Mouse (Mus musculus) adrenal gland, adult 2 months (tissue): ENCODE data around the gene Exoc6b. TPM values are rescaled to one million over a fixed set of nuclear protein-coding genes. Genes with fewer than 3 reads are reported as not detected.

Source experiments
- DNase-seq: peaks from one replicate; pipeline ENCODE4 v3.0.0; 2021
- polyA plus RNA-seq: library from polyadenylated mRNA; depleted of rRNA; stranded (reverse); fragments of >200 nt; gene quantifications from 2 replicates; pipeline ENCODE4 v1.2.3, GENCODE M21; 2012
- total RNA-seq, 2 experiments: library from RNA; stranded (reverse); gene quantifications; 2 replicates each; pipeline ENCODE4 v1.2.3; 2021

Exoc6b gene
- total and polyA plus RNA-seq, 3 experiments: 7.4 to 45.1 (median 42.8) TPM

DNA sequence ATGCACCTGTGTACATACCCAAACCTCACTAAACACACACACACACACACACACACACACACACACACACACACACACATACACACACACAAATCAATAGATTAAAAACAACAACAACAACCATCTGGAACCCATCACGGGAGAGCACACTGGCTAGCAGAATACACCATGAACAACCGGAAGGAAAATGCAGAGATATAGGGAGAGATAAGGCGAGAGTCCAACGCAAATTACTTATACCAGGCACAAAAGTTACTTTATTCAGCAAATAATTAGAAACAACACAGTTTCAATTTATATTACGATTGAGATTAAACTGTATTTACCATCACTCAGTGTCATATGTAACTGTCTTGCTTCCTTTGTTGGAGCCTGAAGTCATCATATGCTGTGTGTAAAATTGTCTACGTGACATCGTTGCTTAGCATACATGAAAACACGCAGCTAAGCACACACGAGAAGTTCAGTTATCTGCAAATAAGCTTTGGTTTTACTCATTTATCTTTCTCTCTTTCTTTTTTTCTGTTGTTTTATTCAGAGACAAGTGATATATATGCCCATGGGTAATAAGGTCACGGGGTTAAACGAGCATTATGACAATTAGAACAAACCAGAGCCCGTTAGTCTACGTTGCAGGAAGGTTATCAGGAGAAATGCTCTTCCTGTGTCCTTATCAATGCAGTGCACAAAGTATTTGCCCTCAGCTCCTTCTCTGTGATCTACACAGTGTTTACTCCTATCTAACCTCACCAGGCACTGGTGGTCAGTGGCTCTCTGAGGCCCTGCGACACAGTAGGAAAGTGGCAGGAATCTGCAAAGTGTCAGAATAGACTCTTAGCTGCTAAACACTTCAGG is 186.4 kb downstream of the Exoc6b start:
- DNase-seq: no peak

DNA sequence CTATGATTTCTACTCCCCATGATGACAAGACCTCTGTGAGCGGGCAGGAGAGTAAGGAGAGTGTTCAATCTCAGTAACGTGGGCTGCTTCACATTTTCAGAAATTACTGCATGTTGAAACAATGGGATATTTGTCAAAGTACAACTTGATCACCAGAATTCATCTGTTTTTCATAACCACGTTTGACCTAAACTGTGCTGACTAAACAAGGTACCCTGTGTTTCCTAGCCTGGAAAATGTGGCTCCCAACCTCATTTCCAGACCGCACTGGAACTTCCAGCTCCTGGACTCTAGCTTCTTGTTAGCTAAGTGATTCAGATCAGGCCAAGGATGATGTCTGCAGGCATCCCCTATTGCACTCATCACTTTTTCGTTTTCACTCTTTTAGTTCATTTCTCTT is 193.4 kb downstream of the Exoc6b start:
- no peak for DNase-seq

DNA sequence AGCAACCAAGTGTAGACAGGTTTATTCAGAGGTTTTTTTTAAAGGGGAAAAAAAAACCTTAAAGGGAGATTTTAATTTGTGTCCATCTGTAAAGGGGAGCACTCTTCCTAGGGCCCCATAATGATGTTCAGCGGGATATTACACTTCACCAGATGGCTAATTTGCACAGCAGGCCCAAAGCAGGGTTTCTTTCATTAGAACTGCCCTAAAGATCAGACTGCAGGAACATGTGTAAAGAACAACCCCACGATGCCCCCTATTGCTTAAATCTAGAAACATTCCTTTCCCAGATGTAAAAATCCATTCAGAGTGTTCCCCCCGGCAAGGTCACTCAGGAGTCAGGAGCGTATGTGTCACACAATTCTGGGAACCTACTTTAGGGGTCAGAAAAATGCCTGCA is 202.2 kb downstream of the Exoc6b start:
- peak; percentile 41 for DNase-seq

DNA sequence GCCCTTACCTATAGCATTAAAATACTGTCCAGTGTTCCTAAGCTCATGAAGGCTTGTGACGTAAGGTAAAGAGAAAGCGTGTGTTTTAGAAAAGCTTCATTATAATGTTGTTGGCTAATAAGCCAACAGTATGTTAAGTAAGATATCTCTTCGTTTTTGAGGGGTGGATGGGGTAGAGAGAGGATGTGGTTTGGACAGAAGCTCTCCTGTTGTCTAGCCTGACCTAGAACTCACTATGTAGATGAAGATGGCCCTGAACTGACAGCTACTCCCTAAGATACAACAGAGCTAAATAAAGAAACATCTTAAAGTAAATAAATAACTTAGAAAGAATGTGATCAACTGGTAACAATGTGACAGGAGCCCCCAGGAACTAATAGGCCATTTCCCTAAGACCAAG is 204.7 kb downstream of the Exoc6b start:
- DNase-seq: no peak

DNA sequence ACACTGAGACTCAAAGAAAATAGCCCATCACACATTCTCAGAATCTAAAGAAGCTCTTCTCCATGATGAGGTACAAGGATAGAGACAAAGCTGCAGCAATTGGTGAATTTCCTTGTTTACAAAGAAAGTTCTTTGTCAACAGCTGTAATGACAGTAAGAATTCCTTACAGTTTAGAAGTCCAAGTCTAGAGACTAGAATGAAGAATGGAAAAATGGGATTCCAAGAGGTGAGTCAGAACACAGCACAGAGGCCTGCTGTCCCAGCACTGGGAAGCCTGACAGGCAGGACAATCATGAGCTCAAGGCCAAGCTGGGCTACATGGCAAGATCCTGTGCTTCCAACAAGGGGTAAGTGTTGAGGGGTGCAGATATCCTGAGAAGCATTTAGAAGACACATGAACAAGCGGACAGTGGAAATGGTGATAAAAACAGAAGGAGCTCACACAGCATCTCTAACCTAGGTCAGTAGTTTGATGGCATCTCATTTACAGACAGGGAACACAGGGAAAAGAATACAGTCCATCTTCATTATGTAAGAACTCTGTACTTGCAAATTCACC is 205.4 kb downstream of the Exoc6b start:
- DNase-seq: peak; percentile 29

DNA sequence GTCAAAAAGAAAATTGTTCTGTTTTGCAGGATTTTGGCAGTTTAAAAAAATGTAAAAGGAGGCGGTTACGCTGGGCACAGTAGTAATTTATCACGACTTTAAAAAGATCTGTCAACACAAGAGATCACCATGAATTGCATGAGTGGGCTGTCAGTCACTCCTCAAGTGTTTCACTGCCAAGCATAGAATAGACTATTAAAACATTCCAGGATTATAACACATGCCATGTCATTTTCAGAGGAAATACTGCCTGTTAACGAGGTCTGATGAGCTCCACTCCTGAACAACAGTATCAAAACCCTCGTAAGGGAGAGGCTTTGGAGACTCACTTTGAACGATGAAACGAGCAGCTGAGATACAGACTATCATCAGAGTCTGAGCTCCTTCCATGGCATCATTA is 223.6 kb downstream of the Exoc6b start:
- DNase-seq: no peak

DNA sequence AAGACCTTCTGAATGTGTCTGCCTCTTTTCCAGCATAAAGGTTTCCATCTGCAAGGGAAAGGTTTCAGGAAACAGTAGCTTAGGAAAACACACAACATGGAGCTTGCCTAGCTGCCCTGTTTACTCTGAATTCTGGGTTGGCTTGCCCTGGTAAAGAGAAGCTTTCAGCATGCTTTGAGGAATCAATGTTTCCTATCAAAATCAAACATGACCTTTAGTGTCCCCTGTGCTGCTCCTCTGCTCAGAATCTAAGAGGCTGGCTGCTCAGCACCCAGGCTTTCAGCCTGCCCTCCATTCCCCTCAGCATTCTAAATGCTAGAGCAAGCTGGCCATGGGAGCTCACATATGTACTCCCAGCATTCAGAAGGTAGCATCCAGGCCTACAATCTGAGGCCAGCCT is 228.2 kb downstream of the Exoc6b start:
- no peak for DNase-seq

DNA sequence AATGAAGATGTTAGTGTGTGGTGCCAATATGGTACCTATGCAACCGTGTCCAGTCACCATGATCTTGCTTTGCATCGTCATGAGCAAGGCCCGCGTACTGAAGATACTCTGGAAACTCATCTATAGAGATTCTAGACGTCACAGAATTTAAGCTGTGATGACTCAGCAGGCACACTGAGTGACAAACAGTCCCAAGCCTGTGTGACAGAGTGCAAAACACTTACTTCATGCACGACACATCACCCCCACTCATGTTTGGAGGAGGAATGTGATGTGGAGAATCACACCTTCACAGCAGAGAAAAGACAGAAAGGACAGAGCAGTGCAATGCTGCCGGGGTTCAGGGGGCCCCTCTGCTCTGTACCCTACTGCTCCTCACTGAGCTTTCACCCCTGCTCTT is 261.8 kb downstream of the Exoc6b start:
- no peak for DNase-seq

DNA sequence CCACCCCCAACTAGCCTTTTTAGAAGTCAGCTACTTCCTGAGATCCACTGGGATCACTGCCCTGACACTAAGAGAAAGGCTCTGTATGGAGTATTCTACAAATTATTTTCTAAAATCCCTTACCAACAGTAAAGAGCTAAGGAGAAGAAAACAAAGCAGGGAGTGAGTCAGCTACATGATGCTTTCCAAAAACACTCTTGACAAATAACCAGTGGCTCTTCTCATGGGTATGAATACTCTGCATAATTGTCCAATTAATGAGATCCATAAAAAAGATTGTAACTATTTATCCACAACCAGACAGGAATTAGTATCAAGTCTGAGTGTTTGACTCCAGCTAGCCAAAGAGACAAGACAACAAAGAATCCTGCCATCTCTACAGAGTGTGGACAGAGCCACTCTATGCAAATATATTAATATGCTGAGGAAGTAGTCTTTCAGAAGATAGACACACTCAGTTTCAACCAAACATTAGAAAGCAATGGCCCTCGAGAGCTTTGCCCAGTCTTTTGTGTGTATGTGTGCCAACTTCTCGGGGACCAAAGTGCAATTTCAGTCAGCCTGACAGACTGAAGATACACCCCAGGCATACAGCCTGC is 263.1 kb downstream of the Exoc6b start:
- DNase-seq: no peak

DNA sequence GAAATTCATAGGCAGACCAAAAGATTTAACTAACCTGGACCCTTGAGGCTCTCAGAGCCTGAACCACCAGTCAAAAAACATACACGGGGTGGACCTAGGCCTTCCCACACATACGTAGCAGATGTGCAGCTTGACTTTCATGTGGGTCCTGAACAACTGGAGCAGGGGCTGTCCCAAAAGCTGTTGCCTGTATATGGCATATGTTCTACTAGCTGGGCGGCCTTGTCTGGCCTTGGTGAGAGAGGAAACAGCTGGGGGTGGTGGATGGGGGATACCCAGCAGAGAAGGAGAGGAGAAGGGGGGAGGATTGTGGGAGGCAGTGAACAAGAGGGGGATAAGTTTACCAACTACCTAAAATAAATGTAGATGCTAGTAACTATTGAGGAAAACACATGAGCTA is 270.6 kb downstream of the Exoc6b start:
- DNase-seq: no peak

DNA sequence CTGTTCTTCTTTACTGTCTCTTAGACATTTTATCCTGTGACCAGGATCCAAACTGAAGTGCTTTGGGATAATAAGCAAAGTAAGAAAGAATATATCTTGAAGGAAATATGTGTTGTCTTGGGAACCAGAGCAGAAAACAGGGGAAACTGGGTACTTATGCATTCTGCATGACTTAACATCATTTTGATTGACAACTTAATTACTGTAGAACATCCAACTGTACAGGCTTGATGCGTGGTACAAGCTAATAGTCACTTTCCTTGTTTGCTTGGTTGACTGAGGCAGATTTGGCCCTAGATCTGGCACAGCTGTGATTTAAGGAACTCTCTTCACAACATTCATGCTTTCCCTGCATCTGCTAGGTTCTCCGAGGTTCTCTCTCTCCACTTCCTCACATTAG is 285.3 kb downstream of the Exoc6b start:
- DNase-seq: no peak

DNA sequence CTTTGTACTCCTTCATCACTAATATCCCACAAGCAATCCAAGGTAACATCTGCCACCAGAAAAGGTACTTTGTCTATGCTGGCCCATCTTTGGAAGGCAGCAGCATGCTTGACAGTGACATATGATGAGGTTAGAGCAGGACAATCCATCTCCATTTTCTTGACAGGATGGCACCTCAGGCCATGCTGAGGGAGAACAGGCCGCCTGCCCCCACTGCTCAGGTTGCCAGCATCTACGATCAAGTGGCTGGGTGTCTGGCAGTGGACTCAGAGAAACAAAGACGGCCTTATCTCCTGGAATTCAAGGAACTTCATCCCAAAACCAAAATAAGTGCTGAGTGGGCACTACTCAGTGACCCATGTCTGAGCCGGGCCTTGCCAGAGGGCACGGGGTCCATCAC is 289.3 kb downstream of the Exoc6b start:
- DNase-seq: no peak

DNA sequence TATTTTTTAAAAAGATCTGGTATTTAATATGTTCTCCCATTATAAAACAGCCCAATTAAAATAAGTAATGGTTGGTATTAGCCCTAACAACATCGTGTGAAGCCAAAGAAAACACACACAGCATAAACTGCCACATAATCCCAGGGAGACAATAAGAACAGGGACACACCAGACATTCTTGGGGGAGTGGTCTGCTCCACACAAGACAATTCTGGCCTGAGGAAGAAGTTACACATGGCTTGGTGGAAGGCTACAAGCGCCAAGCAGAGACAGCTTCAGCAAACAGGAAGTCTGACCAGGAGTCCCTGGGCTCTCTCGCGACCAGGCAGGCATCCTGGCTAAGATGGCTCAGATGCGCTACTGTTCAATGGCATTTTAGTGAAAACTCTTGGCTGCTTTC is 290.3 kb downstream of the Exoc6b start:
- DNase-seq: no peak

DNA sequence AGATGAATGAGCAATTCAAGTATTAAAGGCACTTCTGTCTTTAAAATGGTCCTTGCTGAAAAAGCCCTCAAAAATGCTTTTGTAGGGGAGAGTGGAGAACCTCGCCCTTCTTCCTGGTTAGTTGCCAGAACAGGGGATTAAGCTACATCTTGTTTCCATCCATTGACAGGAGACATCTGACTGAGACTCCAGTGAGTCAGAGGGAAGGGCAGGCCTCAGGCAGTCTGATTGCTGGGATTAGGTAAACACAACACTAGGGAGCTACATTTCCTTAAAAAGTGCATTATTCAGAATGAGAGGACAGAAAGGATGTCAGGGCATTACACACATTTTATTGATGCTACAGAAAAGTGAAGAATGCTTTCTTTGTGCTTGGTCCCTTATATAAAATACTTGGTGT is 293.4 kb downstream of the Exoc6b start:
- no peak for DNase-seq

DNA sequence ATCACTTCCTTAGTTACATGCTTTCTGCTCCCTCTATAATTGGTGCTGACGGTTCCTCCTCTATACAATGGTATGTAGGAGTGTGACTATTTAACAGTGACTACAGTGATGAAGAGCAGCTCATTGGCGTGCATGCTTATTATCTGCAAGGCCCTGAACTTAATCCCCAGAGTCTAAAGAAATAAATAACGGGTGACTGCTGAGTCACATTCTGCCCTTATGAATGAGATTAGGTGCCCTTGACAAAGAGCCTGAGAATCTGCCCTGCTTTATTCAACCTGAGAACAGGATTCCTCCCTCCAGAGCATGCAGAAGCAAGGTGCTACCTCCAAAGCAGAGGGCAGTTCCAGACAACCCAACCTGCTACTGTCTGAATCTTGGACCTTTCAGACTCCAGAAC is 314.0 kb downstream of the Exoc6b start:
- peak; percentile 67 for DNase-seq

DNA sequence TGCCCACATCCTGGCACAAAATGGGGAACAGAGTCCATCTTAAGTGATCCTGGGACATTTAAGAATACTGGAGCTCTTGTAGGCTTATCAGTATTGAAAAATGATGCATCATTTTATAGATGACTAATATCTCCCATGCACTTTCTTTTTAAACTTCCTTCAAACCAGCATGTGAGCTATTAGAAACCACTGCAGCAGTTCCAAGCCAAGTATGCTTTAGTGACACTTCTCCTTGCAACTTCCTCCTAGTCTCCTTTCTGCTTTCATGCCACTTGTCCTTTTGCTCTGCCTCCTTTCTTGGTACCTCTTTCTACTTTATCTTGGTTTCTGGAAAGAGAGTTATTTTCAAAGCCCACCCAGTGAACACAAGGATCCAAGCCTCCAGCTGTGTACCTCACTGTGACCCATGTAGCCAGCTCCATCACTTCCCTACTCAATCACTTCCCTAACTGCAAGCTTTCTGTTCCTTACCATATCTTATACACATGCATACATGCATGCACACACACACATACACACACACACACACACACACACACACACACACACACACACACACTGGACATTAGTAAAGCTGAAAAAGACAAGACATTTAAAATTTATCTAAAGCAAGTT is 316.4 kb downstream of the Exoc6b start:
- DNase-seq: no peak

DNA sequence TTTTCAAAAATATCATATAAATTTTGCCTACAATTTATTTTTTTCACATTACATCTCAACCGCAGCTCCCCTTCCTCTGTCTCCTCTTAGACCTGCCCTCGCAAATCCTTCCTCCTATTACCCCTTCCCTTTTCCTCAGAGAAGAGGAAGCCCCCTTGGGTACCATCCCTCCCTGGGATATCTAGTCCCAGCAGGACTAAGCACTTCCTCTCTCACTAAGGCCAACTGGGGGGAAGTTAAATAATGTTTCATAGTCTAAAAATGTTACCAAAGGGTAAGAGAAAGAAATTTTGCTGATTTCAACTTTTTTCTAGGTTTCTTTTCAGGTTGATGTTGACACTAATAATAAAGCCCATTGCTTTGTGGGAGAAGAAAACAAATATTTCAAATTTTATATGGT is 317.9 kb downstream of the Exoc6b start:
- DNase-seq: no peak

DNA sequence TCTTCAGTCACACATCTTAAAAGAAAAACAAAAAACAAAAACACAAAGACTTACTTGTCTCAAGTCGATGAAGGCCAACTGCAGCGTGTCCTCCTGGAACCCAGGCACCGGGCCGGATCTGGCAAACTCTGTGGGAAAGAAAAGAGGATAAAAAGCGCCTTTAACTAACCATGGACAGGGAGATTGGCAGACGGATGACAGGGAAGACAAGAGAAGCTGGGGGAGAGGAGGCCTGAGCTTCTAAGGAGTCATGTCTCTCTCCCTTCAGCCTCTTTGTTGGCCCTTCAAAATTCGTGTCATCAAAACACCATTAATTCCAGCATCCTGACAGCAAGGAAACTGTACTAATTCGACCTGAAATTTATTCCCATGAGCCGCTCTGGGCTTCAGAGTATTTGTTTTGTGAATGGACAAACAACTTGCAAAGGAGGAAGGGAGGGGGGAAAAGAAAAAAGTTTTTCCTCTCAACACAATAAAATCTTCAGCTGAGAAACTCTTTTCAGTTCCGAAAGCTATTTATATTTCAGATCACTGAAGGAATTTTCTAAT is 322.4 kb downstream of the Exoc6b start:
- no peak for DNase-seq

DNA sequence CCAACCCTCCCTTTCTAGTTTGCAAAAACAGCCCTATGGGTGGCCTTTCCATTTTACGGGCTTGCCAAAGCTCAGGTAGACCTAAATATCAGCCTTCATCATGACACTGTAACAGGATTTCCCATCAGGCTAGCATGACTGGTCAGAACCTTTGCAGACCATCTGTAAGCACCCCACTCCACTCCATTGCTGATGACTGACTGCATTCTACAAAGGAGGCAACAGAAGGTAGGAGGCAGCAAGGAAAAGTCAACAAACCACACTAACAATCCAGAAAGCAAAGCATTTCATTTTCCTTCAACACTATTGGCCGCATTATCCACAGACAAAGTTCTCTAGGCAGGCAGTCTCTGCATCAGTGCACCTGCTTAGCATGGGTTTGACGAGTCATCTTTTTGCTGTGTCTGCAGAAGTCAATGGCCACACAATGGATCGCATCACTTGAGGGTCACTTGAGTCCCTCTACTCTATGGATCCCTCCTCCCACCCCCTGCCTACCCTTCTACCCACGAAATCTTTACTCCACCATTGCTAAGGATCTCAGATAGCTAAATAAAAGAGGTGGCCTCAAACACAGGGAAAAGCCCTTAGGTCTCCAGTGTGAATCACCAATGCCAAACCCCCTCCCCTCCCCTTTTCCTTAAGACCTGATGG is 323.0 kb downstream of the Exoc6b start:
- DNase-seq: no peak

DNA sequence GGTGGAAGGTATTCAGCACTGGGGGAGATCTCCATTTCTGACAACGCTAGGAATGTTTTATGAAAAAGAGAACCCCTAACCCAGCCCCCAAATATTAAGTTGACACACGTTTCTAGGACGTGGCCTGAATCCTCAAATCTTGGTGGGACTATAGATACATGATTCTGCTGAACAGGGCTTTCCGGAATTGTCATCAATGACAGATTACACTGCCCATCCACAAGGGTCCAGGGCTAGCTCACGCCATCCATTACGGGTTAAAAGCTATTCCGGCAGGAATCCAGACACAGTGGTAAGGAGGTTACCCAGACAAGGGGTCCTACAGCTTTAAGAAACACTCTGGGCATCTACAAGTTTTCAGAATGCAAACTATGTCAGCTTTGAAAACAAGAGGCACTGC is 323.7 kb downstream of the Exoc6b start:
- DNase-seq: no peak

DNA sequence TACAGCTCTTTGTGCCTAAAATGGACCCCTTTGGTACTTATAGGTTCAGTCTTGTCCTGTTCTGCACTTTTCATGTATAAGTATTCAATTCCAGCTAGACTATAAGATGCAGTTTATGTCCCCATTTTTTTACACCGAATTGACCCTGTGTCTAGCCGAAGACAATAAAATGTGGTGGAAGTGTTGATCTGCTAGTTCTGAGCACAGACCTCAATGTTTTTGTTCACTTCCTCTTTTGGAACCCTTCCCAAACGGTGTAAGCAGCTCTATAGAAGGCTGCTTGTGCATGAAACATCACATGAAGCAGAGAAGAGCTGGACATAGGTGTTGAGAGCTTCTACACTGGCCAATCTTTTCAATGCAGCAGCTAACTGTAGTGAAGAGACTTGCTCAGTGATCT is 327.1 kb downstream of the Exoc6b start:
- no peak for DNase-seq

DNA sequence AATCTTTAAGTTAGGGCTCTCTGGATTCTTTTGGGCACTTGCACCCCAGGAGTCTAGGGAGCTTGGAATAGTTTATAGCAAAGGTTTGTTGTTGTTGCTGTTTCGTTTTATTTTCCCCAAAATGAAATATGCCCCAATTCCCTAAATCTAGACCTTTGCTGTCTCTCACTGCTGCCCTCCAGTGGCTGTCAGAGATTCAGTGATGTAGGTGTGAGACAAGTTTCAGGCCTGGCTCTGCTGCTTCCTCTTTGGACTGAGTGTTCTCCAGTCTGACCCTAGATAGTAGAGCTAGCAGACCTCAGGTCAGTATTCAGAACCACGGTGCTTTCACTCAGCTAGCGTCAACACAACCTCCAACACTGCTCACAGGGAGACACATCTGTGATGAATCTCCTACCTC is 332.4 kb downstream of the Exoc6b start:
- DNase-seq: peak; percentile 44
